Mouse (Mus musculus) forelimb bud, embryonic 11.5 days (tissue): ENCODE data around the gene Fn1.

Experiments used
- DNase-seq: peaks from one replicate; pipeline ENCODE4 v3.0.0-alpha.2; 2012; ENCODE audit warnings: low read depth, low spot score

Fn1 gene

DNA sequence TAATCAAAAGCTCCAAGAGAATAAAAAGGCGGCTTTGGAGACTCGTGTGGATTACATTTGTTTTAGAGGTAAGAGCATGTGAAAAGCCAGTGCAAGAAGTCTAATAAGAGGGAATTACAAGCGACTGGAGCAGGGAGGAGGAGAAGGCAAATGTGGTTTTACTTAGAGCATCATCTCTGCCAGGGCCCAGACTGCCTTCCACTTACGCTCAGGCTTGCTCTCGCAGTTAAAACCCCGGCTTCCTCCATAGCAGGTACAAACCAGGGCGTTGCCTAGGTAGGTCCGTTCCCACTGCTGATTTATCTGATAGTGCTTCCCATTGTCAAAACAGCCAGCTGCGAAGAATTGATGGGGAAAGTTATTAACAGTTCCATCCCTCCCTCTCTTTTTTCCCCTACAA lies 1.7 kb downstream of the Fn1 start:
- peak; percentile 48 for DNase-seq

DNA sequence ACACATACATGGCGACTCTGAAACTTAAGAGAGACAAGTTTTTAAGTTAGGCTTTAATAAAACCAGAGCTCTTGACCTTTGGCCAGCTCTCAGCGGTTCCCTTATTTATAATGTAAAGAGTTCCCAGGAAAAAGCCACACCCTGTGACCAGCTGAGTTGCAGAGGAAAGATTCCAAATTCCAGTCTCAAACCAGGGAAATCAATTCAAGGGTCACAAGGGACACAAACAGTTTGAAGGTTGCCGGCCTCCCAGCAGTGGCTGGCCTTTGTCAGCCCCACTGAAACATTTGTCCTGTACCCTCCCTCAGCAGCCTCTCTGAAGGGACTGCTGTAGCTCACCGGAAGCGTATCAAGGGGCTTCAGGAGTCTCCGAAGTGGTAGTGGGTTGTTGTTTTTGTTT lies 2.3 kb downstream of the Fn1 start:
- peak; percentile 21 for DNase-seq

DNA sequence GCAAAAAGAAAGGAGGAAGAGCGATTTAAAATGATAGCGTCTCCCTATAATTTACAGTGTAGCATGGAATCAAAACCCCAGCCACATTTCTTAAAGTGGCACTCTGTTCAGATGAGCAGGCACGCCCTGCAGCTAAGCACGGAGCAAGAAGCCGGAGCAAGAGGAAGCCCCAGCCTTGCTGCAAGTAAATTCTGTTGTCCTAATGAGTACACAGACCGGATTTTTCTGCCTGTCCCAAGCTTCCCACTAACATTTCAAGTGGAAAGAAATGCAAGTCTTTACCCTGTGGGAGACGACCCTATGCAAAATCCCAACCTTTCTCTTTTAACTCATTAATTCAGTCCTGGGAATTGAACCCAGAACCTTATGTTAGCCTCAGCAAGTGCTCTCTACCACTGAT lies 4.8 kb downstream of the Fn1 start:
- no peak for DNase-seq

DNA sequence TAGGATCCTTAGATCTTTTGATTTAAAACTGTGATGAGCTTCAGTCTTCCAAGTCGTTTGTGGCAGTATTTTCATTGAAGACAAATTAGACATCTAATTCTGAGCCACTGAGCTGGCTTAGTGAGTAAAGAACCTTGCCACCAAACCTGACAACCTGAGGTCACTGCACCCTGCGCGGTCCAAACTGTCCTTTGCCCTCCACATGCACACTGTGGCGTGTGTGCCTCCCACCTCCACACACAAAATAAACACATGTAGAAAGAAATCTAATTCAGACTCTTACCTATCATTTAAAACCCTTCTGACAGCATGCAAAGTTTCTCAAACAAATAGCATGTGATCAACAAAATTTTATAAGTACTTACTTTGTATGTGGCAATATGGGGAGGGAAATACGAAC lies 6.2 kb downstream of the Fn1 start:
- no peak for DNase-seq

DNA sequence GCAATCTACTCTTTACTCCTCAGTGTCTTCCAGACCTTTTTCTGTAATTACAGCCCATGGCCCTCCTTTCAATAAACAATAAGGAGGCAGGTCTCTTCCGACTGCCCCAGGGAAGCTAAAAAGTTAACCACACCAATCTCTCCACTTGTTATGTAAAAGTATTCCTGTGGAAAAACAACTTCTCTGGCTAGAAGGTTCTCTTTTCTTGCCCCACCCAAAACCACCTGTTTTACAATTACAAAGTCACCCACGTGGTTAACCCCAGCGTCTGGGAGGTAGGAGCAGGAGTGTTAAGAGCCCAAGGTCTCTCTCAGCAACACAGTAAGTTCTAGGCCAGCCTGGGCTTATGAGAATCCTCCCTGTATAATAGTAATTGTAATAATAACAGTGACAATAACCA lies 7.0 kb downstream of the Fn1 start:
- DNase-seq = no peak

DNA sequence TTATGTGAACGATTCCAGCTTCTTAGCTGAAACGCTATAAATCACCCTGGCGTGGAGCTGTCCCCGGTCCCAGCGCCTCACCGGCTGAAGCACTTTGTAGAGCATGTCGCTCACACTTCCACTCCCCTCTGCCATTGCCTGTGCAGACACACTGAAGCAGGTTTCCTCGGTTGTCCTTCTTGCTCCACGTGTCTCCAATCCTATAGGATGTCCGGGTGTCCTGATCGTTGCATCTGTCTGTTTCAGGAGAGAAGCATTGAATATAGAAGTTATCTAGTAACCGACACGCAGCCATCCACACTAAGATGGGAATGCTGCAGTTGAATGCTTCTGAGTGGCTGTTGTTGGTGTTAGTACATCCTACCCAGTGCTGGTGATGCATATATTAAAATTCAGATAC lies 7.5 kb downstream of the Fn1 start:
- DNase-seq = no peak

DNA sequence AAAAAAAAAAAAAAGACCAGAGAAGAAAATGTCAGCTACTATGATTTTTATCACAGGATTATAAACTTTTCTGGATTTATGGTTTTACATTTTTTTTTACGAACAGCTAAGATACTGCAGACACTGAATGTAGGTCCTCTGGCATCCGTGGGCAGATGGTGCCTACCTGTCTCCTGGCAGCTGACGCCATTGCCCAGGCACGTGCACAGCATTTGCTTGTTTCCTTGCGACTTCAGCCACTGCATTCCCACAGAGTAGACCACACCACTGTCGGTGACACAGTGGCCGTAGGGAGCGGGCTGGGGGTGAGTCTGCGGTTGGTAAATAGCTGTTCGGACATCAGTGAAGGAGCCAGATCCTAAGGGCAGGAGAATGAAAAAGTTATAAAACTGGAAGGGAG lies 10.2 kb downstream of the Fn1 start:
- DNase-seq = no peak

DNA sequence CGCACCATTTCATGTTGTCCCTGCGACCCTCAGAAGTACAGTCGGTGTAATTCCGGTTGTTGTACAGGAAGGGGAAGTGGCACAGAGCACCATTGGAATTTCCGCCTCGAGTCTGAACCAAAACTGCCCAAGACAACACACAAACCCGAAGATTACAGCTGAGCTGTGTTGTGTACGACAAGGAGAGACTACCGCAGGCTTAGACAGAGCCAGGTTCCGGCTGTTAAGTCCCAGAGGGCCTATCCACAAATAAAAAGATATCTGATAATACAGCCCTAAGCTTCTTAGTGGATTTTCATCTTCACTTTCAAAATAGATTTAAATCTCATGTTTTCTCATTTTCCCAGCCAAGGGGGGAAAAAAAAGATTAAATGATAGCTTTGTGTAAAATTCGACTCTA lies 11.8 kb downstream of the Fn1 start:
- no peak for DNase-seq

DNA sequence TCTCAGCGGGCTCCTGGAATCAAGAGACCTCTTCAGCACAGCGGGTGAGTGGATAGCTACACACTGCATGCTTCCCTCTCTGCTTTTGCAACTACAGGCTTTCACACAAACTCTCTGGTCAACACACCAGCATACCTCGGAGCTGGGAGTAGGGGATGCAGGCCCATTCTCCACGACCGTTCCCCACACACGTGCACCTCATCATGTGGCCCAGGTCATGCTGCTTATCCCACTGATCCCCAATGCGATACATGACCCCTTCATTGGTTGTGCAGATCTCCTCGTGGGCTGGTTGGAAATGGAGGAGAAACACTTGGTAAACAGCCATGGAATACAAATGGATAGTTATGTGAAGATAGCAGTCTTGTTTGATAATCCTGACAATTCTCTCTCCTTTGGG lies 12.8 kb downstream of the Fn1 start:
- no peak for DNase-seq

DNA sequence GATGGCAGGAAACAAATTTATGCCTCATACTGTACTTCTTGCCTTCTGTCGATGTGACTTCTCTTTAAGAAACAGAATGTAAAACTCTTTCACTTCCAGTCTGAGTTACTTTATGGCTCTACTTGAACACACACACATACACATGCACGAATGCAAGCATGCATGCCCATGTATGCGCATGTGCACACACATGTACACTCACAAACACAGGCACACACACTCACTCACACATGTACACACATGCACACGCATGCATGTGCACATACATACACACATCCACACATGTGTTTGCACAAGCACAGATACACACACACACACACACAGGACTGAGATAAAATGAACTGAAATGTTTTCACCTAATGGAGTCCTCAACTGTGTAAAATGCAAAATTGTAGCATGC lies 16.3 kb downstream of the Fn1 start:
- no peak for DNase-seq

DNA sequence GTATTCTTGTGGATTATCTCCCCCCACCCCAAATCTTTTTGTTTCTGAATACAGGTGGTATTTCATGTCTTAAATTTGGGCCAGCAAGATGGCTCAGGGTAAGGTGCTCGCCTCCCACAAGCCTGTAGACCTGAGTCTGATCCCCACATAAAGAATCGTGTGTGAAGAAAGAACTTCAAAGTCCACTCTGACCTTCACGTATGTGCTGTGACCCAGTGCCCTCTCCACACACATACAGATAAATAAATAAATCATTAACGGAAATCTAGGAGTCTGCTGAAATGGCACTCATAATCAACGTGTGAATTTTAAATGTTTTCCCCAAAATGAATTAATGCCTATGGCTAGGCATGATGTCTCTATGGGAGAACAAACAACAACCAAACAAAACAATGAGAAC lies 16.9 kb downstream of the Fn1 start:
- no peak for DNase-seq

DNA sequence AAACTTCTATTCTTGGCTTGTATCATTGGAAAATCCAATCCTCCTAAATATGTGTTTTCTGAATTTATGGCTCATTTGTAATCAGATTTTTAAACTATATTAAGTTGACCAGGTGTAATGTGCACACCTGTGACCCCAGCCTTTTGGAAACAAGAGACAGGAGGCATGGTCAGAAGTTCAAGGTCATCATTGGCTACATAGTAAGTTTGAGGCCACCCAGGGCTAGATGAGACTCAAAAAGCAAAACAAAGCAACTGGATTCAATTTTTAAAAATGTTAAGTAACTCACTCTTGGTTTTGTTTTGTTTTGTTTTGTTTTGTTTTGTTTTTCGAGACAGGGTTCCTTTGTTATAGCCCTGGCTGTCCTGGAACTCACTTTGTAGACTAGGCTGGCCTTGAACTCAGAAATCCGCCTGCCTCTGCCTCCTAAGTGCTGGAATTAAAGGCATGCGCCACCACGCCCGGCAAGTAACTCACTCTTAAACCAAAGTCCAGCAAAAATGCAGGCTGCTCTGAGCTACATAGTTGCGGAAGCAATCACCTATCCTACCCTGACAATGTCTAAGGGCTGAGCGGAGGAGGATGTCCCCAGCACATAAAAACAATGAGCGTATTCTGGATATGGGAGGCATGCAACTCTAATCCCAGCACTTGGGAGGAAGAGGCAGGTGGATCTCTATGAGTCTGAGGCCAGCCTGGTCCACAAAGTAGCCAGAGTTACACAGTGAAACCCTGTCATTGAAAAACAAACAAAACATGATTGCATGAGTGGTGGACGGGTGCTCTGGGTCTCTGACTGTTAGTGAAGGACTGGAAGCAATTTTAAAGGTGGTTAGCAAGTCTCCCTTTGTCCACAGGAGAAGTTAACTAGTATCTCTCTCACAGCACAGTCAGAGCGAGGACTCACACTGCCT lies 17.6 kb downstream of the Fn1 start:
- DNase-seq = no peak

DNA sequence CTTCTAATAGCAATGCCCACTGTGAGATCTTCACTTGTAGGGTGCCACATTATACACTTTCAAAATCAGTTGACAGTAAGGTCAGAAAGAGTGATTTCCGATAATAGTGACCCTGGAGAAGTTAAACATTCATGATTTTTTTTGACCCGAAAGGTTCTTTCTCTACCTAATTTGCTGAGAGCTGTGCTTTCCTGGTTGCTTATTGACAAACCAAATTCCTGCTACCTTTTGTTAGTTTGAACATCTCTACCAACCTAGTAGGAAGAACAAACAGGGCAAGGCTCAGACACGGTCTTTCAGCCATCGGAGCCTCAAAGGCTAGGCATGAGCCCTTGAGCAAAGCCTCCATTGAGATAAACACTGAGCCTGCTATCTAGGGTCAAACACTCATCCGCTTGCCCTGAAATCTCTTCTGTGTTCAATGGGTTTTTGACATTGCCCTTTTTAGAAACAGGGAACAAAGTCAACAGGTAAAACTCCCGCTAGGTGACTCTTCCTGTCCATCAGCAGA lies 18.5 kb downstream of the Fn1 start:
- DNase-seq = no peak

DNA sequence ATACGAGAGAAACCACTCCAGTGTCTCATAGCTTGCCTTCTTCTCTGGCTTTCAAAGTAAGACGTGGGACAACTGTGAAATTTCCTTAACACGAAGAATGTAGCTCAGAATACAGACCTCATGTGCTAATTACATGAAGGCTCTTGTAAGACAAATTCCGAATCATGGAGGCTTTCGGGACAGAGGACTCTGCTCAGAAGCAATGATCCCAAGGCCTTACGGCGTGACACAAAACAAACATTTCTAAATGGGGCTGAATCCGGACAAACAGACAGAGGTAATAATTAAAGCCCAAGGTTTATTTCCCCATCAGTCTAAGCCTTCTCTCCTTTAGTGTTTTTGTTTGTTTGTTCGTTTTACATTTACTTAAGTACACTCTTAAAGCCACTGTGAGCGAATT lies 20.6 kb downstream of the Fn1 start:
- DNase-seq = no peak

DNA sequence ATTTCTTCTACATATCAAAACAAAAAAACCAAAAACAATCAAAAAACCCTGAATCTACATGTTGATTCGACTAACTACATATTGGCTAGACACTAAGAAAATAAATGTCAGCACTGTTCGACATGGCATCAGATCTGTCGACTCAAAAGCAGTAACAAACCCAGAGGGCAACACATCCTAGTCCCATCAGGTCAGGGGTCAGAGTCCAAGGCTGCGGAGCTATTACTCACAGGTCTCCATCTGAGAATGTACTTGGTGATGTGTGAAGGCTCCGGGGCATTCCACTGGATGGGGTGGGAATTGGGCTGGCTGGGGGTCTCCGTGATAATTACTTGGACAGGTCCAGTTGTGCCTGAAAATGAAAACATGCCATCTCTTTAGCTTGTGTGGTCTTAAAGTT lies 21.2 kb downstream of the Fn1 start:
- no peak for DNase-seq

DNA sequence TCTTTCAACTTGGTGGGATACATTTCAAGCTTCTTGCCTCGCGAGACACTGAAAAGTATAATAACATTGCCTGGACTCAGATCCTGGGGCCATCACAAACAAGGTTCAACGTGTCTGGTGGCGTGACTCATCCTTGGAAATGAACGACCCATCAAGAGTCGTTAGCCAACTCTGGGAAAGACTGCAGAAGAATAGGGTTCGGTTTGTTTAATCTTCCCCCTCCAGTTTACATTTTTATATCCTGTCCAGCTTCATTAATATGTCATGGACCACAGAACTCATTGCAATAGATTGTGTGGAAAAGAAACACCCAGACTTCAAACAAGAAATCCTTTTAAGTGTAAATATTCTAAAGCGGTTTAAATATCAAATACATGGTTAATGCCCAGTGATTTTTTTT lies 22.8 kb downstream of the Fn1 start:
- no peak for DNase-seq

DNA sequence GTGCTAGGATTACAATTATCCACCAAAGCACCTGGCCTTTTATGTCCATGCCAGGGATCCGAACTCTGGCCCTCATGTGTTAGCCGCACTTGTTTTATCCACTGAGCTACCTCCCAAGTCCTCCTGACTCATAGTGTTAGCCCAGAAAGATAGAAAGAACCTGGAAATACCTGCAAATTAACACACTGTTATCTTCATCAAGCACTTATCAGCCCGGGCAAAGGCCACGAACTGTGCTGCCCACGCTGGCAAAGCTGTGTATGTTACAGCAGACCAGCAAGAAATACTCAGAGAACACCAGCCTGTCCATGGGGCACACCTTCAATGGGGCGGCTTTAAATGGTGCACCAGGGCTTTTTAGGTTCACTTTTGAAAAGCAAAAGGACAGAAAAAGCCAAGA lies 29.4 kb downstream of the Fn1 start:
- DNase-seq = no peak

DNA sequence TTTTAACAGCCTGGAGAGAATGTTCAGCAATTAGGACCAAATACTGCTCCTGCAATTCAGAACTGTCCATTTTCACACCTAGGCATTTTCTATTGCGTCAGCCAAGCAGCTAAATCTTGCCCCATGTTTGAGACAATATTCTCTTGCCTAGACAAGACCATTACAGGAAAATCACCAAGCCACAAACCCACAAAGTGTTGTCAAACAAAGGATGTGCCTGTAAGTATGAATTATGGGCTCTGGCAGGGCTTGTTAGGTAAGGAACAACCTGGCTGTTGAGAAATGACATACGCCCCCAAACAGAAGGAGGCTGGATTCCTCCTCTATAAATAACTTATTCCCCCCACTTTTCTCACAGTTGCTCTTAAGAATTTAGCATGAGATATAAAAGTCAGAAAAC lies 31.5 kb downstream of the Fn1 start:
- DNase-seq = no peak

DNA sequence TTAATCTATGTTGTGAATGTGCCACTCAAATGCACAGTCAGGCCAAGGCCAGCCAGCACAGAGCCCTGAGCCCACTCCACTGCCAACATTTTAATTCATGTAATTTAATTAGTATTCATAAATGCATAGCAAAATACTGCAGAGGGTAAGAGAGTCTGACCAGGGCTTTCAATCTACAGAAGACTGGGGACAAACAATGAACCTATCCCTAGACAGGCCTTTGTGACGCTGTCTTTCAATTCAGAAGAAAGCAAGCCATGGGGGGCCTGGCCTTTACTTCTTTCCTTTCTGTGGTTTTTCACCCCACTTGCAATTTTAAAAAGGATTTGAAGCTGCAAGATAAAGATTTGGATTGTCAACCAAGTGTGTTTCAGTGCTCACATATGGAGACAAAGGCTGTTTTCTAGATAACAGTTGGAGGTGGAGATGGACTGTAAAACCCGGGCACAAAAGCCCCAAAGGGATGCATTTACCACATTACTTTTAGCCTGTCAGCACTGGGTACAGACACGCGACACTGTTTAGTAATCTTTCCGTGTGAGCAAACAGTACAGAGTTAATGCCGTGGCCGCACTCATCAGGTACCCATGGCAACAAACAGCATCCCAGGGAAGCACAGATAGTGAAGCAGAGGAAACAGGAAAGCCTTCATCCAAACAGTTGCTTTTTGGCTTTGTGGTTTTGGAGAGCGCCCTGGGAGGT lies 38.3 kb downstream of the Fn1 start:
- DNase-seq = no peak

DNA sequence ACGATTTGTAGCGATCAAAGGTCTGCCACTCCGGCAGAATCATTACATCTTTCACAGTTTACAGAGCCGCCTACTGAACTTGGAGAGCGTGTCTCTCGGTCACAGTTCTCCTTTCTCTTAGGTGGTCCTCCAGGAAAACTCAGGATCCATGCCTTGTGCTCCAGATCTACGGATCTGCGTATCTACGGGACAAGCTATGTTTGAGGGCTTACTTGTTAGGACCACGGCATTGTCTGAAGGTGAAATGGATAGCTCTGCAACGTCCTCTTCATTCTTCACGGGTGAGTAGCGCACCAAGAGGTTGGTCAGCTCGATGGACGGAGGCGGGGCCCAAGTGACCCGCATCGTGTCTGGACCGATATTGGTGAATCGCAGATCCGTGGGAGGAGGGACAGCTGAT lies 40.7 kb downstream of the Fn1 start:
- DNase-seq = no peak

DNA sequence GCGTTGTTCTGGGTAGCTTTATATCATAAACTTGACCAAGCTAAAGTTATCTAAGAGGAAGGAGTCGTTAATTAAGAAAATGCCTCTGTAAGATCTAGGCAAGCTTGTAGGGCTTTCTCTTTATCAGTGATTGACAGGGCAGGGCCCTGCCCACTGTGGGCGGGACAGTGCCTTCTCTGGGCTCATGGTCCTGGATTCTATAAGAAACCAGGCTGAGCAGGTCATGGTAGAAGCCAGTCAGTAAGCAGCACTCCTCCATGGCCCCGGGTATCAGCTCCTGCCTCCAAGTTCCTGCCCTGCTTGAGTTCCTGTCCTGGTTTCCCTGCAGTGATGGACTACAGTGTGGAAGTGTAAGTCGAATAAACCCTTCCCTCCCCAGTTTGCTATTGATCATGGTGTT lies 43.1 kb downstream of the Fn1 start:
- DNase-seq = no peak

DNA sequence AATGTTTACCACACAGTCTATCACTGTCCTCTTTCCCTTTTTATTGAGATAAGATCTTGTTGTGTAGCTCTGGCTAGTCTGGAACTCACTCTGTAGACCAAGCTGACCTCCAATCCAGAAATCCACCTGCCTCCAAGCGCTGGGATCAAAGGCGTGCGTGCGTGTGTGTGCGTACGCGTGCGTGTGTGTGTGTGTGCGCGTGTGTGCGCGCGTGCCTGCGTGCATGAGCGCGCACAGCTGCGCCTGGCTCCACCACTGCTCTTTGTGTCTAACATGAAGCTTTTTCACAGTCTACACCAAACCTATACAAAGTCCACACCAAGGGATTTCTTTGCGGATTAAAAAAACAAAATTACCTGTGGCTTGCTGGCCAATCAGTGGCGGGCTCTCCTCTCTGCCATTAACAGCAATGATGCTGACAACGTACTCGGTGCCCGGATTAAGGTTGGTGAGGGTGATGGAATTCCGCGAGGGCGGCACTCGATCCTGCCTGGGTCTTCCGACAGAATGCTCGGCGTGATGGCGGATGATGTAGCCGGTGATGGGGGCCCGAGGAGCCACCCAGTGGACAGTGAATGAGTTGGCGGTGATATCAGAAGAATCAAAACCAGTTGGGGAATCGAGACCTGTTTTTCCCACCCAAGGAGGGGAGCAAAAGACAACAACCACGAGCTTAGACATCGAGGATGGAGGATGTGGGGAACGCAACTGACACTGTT lies 43.8 kb downstream of the Fn1 start:
- DNase-seq = no peak
